Mouse (Mus musculus) hindbrain, embryonic 16.5 days (tissue): ENCODE data around the gene Wwtr1. TPM values are rescaled to one million over a fixed set of nuclear protein-coding genes. Genes with fewer than 3 reads are reported as not detected.

Source experiments
- ATAC-seq: fragments of 200-750 bp; cut with Nextera tagmentation; 2 replicates; pipeline ENCODE4 v1.8.0; 2017; ENCODE audit warnings: moderate TSS enrichment, moderate library complexity
- H3K27ac ChIP-seq: fragments of 300-500 bp; sonication (generic); 2 replicates; pipeline ENCODE4 v1.5.1; 2014; ENCODE audit warnings: low read depth, mild to moderate bottlenecking, control low read depth, low read length, moderate library complexity
- H3K27me3 ChIP-seq: fragments of 300-500 bp; sonication (generic); replicated peaks from 2 replicates; pipeline ENCODE4 v1.6.1; 2014; ENCODE audit warnings: low read length; ENCODE audit not compliant: control insufficient read depth, insufficient read depth
- H3K36me3 ChIP-seq: fragments of 300-500 bp; sonication (generic); 2 replicates; pipeline ENCODE4 v1.6.1; 2014; ENCODE audit warnings: mild to moderate bottlenecking, low read length, moderate library complexity, mixed read lengths; ENCODE audit not compliant: control insufficient read depth, insufficient read depth
- H3K4me1 ChIP-seq: fragments of 300-500 bp; sonication (generic); 2 replicates; pipeline ENCODE4 v1.6.1; 2014; ENCODE audit warnings: low read depth, low read length; ENCODE audit not compliant: control insufficient read depth, insufficient read depth
- H3K4me2 ChIP-seq: fragments of 300-500 bp; sonication (generic); 2 replicates; pipeline ENCODE4 v1.6.1; 2014; ENCODE audit warnings: mild to moderate bottlenecking, low read length, control low read depth, moderate library complexity
- H3K4me3 ChIP-seq: fragments of 300-500 bp; sonication (generic); 2 replicates; pipeline ENCODE4 v1.5.1; 2014; ENCODE audit warnings: mild to moderate bottlenecking, low read length, control low read depth, moderate library complexity
- H3K9ac ChIP-seq: fragments of 300-500 bp; sonication (generic); 2 replicates; pipeline ENCODE4 v1.6.1; 2014; ENCODE audit warnings: low read depth, mild to moderate bottlenecking, control low read depth, low read length, moderate library complexity
- H3K9me3 ChIP-seq: fragments of 300-500 bp; sonication (generic); 2 replicates; pipeline ENCODE4 v1.6.1; 2014; ENCODE audit warnings: mild to moderate bottlenecking, low read length, moderate library complexity; ENCODE audit not compliant: control insufficient read depth
- WGBS: fragments of 180-500 bp; shearing (Covaris S2); extraction: QIAGEN DNeasy Blood & Tissue Kit; methylation state at CpG from one replicate; pipeline ENCODE4 v1.1.7; 2014; 5-methylcytosine and 5-hydroxymethylcytosine counted together
- polyA plus RNA-seq: library from polyadenylated mRNA; unstranded; fragments of >200 nt; fragmentation: Nextera tagmentation; extraction: Ambion mirVana; gene quantifications from 2 replicates; pipeline ENCODE4 v1.2.1, GENCODE M21; 2015

Wwtr1 gene
- polyA plus RNA-seq, 1 experiment from 2014 or later = 7.9 TPM

GRCm38 (mm10) chr3:57566655-57567054 lies 9.1 kb downstream of the Wwtr1 start:
- no peaks in the 10 kb centered on the region for H3K36me3 ChIP-seq
- H3K4me1 ChIP-seq = no peaks in the 10 kb centered on the region; the same call in 1 of the 2 replicates
- ATAC-seq = no peak
- no peaks in the 10 kb centered on the region for H3K9me3 ChIP-seq
- no peak overlapping the region for H3K4me2 ChIP-seq
- 83% methylated on average over 5 of the region's 5 CpGs for WGBS
- H3K4me3 ChIP-seq = no peak overlapping the region
- no peaks in the 10 kb centered on the region for H3K27me3 ChIP-seq
- H3K9ac ChIP-seq = no peak overlapping the region
- no peak overlapping the region for H3K27ac ChIP-seq

GRCm38 (mm10) chr3:57563627-57564026 lies 12.1 kb downstream of the Wwtr1 start:
- no peaks in the 10 kb centered on the region for H3K9me3 ChIP-seq
- H3K27me3 ChIP-seq = no peaks in the 10 kb centered on the region
- no peaks in the 10 kb centered on the region; the same call in 1 of the 2 replicates for H3K4me1 ChIP-seq
- H3K9ac ChIP-seq = no peak overlapping the region
- ATAC-seq = no peak
- H3K36me3 ChIP-seq = no peaks in the 10 kb centered on the region
- no peak overlapping the region for H3K4me3 ChIP-seq
- no peak overlapping the region for H3K27ac ChIP-seq
- 90% methylated on average over 5 of the region's 5 CpGs for WGBS
- no peak overlapping the region for H3K4me2 ChIP-seq

GRCm38 (mm10) chr3:57562996-57563506 lies 12.7 kb downstream of the Wwtr1 start:
- Histone ChIP-seq H3K27ac (no peak overlapping the region), H3K9me3 (no peaks in the 10 kb centered on the region), H3K4me1 (no peaks in the 10 kb centered on the region; the same call in 1 of the 2 replicates), H3K27me3 (no peaks in the 10 kb centered on the region), H3K9ac (no peak overlapping the region), H3K36me3 (no peaks in the 10 kb centered on the region), H3K4me3 (no peak overlapping the region), H3K4me2 (no peak overlapping the region)
- ATAC-seq = no peak
- WGBS = 53% methylated on average over 6 of the region's 6 CpGs

- Histone ChIP-seq H3K4me3 (no peak overlapping the region), H3K4me2 (no peak overlapping the region), H3K9ac (no peak overlapping the region), H3K27me3 (no peaks in the 10 kb centered on the region), H3K36me3 (no peaks in the 10 kb centered on the region), H3K9me3 (no peaks in the 10 kb centered on the region), H3K27ac (no peak overlapping the region), H3K4me1 (no peaks in the 10 kb centered on the region; the same call in 1 of the 2 replicates)
- no peak for ATAC-seq
- WGBS = 95% methylated on average over 6 of the region's 6 CpGs
Observed at GRCm38 (mm10) chr3:57558761-57559160, 16.9 kb downstream of the Wwtr1 start.

GRCm38 (mm10) chr3:57557408-57557807 lies 18.3 kb downstream of the Wwtr1 start:
- Histone ChIP-seq H3K27ac (no peak overlapping the region), H3K9me3 (no peaks in the 10 kb centered on the region), H3K36me3 (no peaks in the 10 kb centered on the region), H3K4me1 (no peaks in the 10 kb centered on the region), H3K9ac (no peak overlapping the region), H3K27me3 (no peaks in the 10 kb centered on the region), H3K4me3 (no peak overlapping the region), H3K4me2 (no peak overlapping the region)
- WGBS = 96% methylated on average over 4 of the region's 4 CpGs
- no peak for ATAC-seq

- WGBS = 76% methylated on average over 3 of the region's 3 CpGs
- H3K27ac ChIP-seq = no peak overlapping the region
- H3K4me1 ChIP-seq = no peaks in the 10 kb centered on the region
- H3K9ac ChIP-seq = no peak overlapping the region
- no peak overlapping the region for H3K4me3 ChIP-seq
- H3K9me3 ChIP-seq = no peaks in the 10 kb centered on the region
- H3K27me3 ChIP-seq = no peaks in the 10 kb centered on the region
- H3K4me2 ChIP-seq = no peak overlapping the region
- no peak for ATAC-seq
- no peaks in the 10 kb centered on the region for H3K36me3 ChIP-seq
Observed at GRCm38 (mm10) chr3:57555560-57555959, 20.1 kb downstream of the Wwtr1 start.

- Histone ChIP-seq H3K9me3 (no peaks in the 10 kb centered on the region), H3K36me3 (no peaks in the 10 kb centered on the region), H3K27ac (no peak overlapping the region), H3K27me3 (no peaks in the 10 kb centered on the region), H3K4me3 (no peak overlapping the region), H3K4me2 (no peak overlapping the region), H3K4me1 (no peaks in the 10 kb centered on the region), H3K9ac (no peak overlapping the region)
- 86% methylated on average over 3 of the region's 3 CpGs for WGBS
- ATAC-seq = no peak
Observed at GRCm38 (mm10) chr3:57554890-57555239, 20.8 kb downstream of the Wwtr1 start.

GRCm38 (mm10) chr3:57554124-57554889 lies 21.4 kb downstream of the Wwtr1 start:
- H3K4me1 ChIP-seq = no peaks in the 10 kb centered on the region
- 93% methylated on average over 10 of the region's 10 CpGs for whole genome bisulfite sequencing
- no peak overlapping the region for H3K4me2 ChIP-seq
- no peak overlapping the region for H3K9ac ChIP-seq
- no peaks in the 10 kb centered on the region for H3K36me3 ChIP-seq
- H3K27me3 ChIP-seq = no peaks in the 10 kb centered on the region
- ATAC-seq = no peak
- H3K9me3 ChIP-seq = no peaks in the 10 kb centered on the region
- no peak overlapping the region for H3K27ac ChIP-seq
- no peak overlapping the region for H3K4me3 ChIP-seq

GRCm38 (mm10) chr3:57553108-57553507 lies 22.6 kb downstream of the Wwtr1 start:
- no peak overlapping the region for H3K9ac ChIP-seq
- H3K4me1 ChIP-seq = no peaks in the 10 kb centered on the region
- no peaks in the 10 kb centered on the region for H3K9me3 ChIP-seq
- H3K4me3 ChIP-seq = no peak overlapping the region
- no peak overlapping the region for H3K4me2 ChIP-seq
- H3K27ac ChIP-seq = no peak overlapping the region
- 96% methylated on average over 5 of the region's 5 CpGs for WGBS
- H3K27me3 ChIP-seq = no peaks in the 10 kb centered on the region
- H3K36me3 ChIP-seq = no peaks in the 10 kb centered on the region
- ATAC-seq = no peak
